Mouse (Mus musculus) induced T-regulatory cell, adult 2 months (primary cell): ENCODE results near the gene Tex2.

Experiments used
- DNase-seq: peaks from one replicate; pipeline ENCODE4 v3.0.0-alpha.2; 2012; ENCODE audit warnings: low read depth

Tex2 gene

GRCm38 (mm10) chr11:106579146-106579545 lies 34.1 kb downstream of the Tex2 start:
- DNase-seq, result no peak

DNA sequence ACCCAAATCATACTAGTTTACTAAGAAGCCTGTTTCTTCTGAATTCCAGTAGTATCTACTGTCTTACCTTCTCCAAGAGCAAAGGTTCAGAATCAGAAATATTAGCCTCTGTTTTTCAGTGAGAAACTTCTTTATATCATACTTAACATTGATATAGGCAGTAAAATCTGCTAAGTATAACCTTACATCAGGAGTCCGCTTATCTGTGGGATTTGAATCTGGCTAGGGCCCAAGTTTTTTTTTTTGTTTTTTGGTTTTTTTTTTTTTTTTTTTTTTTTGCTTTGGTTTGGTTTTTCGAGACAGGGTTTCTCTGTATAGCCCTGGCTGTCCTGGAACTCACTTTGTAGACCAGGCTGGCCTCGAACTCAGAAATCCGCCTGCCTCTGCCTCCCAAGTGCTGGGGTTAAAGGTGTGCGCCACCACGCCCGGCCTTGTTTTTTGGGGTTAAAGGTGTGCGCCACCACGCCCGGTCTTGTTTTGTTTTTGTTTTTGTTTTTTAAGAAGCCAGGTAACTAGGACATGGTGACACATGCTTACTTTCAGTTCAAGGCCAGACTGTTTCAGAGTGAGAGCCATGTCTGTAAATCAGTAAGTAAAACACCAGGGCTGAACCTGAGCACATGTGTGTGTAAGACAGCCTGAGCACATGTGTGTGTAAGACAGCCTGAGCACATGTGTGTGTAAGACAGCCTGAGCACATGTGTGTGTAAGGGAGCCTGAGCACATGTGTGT lies 35.4 kb downstream of the Tex2 start:
- DNase-seq, result peak; percentile 63

DNA sequence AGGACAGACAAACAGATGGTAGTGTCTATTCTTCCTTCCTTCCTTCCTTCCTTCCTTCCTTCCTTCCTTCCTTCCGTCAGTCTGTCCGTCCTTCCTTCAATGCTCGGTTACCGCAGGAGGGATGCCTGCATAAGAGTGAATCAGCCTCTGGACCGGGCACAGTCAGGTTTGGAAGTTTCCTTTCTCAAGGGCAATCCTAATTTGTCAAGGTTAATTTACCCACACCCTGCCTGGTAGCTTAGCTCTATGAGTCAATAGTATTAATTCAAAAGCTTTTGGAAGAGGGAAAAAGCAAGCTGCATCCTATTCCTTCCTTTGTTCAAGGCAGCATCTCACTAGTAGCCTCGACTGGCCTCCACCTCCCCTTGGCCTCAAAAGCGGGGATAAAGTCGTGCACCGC lies 38.8 kb downstream of the Tex2 start:
- DNase-seq, result no peak

- no peak for DNase-seq
These were observed 39.6 kb downstream of the Tex2 start for GRCm38 (mm10) chr11:106573476-106574240.

DNA sequence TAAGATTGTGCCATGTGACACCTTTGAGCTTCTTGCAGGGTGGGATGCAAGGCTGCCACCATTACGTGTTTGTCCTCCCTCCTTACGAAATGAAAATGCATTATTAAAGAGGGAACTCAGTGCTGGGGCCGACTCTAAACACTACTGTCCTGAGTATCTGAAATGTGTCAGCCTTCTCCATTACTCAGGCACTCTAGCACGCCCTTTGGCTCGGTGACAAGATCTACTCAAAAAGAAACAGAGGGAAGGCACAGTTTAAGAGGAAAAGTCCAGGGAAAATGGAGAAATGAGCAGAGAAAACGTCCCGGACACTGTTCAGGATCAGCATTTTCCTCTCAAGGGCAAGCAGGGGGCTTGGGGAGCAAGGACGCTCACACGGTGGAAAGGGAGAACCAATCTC lies 40.3 kb downstream of the Tex2 start:
- no peak for DNase-seq

- no peak for DNase-seq
These were observed 41.0 kb downstream of the Tex2 start for GRCm38 (mm10) chr11:106572020-106572782.

DNA sequence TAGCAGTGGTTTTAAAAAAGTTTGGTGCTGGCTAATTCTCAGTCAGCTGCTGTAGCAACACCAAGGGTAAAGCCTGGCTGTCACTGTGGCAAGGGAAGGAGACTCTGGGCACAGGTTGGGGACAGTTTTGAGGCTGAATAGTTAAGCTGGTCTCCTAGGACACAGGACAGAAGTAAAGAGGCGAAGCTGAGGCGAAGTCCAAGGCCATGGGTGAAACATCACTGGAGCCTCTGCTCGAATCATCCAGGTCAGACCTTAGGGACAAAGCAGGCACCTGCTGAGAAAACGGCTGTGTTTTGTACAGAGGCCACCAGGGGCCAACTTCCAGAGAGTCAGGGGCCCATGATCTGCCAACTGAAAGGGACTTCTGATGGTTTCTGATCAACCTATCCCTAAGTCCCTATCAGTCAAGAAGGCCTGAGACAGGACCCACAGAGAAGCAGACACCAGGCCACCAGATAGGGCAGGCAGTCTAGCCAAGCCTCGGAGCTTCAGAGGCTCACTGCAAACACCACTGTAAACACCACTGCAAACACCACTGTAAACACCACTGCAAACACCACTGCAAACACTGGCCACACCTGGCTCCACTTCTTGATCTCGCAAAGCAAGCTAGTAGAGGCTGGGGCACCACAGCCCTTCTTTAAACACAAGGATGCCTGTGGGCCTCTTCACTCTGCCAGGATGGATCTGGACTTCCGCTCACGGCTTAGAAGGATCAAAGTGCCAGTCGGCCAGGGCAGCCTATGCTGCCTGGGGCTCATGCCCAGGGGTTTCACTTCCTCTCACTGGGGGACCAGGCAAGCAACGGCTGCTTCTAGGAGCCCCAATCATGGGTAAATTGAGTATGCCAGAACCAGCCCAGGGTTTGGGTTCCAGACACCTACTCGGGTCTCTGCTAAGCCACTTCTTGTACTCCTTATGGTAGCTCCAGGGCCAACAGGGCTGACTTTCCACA lies 41.9 kb downstream of the Tex2 start:
- no peak for DNase-seq

DNA sequence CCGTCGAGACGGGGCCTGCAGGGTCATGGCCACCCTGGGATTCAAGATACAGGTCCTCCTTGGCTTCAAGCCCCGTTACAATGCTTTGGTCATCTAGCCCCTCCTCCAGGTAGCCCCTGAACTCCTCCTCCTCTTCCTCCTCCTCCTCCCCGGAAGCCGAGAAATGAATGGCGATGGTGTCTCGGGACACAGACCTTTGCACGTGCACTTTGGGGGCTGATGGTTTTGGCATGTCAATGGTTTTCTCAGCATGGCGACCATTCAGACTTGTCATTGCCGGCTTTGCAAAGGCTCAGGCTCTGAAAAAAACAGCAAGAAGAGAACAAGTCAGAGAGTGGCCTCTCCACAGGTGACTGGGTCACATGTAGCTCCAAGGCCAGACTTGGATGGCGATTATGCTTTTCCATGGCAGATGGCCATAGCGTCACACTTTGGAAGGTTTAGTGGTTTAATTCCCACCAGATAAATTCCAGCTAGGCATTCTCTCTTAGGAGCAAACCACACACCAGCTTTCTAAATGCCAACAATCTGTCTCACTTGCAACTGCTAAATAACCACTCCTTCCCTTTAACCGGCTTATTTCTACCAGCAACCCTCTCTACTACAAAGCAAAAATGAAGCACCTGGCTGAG lies 44.8 kb downstream of the Tex2 start:
- no peak for DNase-seq

DNA sequence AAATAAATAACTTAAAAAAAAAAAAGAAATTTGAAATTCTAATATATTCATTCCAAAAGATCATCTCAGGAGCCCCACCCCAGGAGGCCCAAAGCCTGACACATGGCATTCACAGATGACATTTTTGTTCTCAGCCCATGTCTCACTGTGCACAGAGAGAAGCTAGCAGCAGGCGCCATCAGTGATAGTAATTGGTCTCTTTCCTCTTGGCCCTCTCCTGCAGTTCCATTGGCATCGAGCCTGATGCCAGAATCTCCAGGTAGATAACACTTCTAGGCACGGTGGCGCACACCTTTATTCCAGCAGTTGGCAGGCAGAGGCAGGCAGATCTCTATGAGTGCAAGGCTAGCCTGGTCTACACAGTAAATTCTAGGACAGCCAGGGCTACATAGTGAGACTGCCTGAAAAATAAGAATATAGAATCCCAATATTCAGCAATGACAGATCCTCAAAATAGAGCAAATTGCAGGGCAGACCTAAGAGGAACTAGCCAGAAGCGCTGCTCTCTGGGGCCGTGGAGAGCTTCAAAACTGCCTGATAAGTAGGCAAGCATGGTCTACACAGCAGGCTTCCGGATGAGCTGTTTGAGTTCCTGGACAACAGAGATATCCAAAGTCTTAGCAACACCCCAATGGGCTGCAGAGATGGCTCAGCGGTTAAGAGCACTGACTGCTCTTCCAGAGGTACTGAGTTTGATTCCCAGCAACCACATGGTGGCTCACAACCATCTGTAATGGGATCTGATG lies 47.0 kb downstream of the Tex2 start:
- no peak for DNase-seq

GRCm38 (mm10) chr11:106564261-106564660 lies 49.0 kb downstream of the Tex2 start:
- peak; percentile 78 for DNase-seq

DNA sequence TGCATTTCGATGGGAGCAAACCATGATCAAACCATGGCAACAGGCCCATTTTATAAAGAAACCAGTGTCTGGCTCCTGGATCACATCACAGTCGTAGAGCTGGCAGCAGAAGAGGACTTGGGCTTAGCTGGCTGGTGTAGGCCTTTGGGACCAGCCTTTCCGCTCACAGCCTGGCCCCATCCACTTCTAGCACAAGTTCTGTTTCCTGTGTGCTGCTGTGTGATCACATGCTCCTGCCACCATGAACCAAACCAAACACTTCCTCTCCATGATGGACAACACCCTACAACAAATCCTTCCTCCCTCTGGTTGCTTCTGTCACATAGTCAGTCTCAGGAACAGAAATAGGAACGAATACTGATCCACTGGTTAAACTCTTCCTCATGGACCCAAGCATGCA lies 50.5 kb downstream of the Tex2 start:
- DNase-seq, result peak; percentile 58

DNA sequence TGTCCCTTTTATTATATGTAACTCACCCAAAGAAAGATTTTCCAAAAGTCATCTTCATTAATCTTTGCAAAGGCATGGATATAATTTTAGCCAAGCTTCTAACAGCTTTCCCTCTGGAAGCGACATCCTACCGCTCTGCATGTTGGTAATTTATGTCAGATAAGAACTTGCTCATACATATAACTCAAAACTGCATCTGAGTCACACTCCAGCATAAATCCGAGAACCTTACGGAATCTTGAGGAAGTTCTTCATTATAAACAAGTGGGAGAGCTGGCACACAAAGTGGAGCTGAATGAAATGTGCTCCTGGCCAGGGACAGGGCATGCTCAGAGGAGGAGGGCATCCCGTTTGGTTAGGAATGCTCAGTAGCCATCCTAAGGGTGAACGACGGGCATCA lies 53.5 kb downstream of the Tex2 start:
- DNase-seq, result no peak

DNA sequence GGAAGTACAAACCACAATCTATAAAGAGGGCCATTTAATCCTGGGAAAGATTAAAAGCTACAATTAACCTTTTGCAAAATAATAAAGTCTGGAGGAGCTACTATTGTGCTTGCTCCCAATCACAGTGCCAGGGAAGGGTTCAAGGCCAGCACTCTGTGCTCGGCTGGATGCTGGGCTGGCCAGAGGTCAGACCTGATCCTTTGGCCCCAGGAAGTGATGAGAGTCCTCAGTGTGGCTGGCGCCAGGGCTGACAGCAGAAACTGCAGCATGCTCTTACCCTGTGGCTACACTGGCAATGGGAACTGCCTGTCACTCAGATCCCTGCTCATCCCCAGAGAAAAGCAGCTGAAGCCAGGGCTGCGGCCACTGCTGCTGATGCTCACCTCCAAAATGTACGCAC lies 55.2 kb downstream of the Tex2 start:
- DNase-seq, result no peak

DNA sequence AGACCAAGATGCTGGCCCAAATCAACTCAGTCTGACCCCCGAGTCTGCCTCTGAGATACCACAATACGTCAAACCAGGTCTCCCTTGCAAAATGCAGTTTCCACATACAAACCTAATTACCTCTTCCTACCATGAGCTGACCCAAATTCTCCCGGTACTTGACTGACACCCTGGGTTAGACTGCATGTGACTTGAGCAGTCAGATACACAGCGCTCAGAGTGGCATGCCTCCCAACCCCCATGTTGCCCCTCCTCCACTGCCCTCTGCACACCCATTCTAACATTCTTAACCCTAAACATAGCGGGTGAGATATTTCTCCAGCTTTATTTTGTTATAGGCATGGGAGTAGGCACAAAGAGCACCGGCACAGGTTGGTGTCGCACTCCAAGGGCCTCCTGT lies 55.8 kb downstream of the Tex2 start:
- no peak for DNase-seq

- DNase-seq, result peak; percentile 49
These were observed 56.5 kb downstream of the Tex2 start for GRCm38 (mm10) chr11:106556689-106557088.

- peak; percentile 37 for DNase-seq
These were observed 57.2 kb downstream of the Tex2 start for GRCm38 (mm10) chr11:106555805-106556615.

DNA sequence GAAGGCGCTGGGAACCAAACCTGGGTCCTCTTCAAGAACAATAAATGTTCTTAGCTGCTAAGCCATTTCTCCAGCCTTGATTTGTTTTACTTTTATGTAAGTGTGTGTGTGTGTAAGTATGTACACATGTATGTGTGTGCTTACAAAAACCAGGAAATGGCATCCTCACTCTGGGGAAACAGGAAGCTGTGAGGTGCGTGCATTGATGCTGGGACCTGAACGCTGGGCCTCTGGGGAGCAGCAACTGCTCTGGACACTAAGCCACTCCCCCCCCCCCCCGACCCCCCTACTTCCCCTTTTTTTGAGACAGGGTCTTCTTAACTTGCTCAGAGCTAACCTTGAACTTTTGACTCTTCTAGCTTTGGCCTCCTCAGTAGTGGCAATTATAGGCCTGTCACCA lies 62.8 kb downstream of the Tex2 start:
- no peak for DNase-seq

GRCm38 (mm10) chr11:106546081-106546480 lies 67.1 kb downstream of the Tex2 start:
- DNase-seq, result peak; percentile 77

- peak; percentile 89 for DNase-seq
These were observed 68.3 kb downstream of the Tex2 start for GRCm38 (mm10) chr11:106544916-106545315.

GRCm38 (mm10) chr11:106544133-106544532 lies 69.1 kb downstream of the Tex2 start:
- no peak for DNase-seq
